Mouse (Mus musculus): ENCODE results near the gene Slc43a3.
"Not testable (repeated sequence)": the region's sequence is repeated elsewhere in the genome, so short reads cannot be mapped to it uniquely, and the experiment has no call there.

Slc43a3 gene

DNA sequence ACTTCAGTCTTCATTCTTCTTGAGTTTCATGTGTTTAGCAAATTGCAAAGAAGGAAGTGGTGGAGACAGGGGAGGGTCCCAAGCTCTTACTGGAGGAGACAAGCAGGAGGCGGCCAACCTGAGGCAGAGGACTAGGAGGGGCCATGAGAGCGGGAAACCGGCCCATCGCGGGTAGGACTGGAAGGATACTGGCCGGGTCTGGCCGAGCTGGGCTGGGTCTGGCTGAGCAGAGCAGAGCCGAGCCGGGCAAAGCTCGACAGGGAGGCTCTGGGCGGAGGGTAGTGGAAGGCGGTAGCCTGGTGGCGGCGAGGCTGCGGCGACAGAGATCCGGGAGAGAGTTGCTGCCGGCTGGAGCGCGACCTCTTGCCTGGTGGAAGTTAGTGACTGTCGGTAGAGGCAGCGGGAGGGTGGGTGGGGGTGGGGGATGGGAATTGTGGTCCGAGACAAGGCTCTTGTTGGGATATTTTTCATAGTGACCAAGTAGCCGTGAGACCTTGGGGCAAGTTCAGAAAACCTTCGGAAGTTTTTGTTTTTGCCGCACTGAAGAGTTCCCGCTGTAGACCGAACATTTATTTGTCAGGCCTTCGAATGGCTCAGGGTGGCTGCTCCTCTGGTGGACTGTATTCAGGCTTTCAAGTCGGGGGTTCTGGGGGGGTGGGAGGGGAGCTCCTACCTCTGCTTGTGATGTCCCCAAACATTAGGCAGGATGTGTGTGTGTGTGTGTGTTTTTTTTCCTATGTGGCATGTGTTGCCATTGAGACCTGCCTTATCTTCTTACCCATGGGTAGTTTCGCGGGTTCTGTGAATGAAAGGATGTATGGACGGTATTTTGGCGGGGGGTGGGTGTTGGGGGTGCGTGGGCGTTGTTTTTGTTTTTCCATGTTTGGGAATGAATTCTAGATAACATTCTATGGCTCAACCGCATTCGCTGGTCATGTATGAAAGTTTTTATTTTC lies at the start of gene Slc43a3:
Gene Slc43a3 (plus strand): TSS at position 106 of the 956 bp plus-strand sequence.
- DNase-seq (ENCODE audit: low spot score) = peak; percentile 77

DNA sequence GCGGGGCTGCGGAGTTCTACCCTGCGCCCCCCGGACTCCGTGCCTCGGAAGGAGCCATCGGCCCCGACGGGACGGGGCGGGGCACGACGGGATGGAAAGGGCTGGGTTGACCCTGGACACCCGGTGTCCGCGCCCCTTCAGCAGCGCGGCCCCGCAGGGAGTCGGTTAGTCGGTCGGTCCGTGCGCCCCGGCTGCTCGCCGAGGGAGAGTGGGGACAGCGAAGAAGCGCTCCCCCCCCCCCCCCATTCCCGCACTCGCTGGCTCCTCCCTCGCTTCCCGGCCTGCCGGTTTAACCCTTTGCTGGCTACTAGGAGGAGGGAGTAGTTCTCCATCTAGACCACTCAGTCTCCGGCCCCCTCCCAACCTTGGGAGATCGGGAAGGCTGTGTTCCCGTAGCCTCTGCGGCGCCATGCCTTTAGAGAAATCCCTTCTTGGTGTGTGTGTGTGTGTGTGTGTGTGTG lies 49.5 kb upstream of the Slc43a3 start:
- peak; percentile 22 for DNase-seq (ENCODE audit: low spot score)

DNA sequence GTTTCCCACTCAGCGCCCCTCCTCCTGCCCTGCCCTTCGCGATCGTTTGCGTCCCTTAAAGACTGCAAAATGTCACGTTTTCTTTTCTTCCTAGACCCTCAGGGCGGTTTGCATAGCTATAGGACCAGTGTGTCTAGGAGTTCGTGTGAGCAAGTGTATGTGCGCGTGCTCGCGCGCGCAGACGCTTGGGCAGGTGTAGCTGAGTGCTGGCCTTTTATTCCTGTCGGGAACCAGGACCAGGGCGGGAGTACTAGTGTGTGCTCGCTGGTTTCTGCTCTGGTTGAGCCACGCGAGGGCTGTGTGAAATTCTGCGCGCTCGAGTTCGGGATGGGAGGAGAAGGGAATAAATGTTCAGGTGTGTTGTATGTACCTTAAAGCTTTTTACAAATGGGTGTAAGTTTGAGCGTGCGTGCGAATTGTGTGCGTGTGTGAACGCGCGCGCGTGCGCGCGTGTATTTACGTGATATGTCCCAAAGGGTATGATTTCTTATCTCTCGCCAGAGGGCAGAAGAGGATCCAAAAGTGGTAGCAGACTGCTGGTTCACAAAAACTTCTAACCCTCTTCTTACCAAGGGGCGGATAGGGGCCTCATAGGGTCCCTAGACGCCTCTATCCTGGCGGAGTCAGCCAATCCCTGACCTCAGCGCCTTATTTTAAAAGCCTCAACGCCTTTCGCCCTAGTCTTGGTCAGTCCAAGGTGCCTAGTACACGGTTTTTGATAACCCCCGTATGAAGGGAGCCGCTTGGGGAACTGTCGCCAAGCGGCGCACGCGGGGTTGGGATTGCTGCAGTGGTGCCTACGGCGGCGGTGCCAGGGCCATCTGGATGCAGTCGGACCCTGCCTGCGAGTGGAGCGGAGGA lies 48.7 kb upstream of the Slc43a3 start:
- DNase-seq (ENCODE audit: low spot score) = no peak

DNA sequence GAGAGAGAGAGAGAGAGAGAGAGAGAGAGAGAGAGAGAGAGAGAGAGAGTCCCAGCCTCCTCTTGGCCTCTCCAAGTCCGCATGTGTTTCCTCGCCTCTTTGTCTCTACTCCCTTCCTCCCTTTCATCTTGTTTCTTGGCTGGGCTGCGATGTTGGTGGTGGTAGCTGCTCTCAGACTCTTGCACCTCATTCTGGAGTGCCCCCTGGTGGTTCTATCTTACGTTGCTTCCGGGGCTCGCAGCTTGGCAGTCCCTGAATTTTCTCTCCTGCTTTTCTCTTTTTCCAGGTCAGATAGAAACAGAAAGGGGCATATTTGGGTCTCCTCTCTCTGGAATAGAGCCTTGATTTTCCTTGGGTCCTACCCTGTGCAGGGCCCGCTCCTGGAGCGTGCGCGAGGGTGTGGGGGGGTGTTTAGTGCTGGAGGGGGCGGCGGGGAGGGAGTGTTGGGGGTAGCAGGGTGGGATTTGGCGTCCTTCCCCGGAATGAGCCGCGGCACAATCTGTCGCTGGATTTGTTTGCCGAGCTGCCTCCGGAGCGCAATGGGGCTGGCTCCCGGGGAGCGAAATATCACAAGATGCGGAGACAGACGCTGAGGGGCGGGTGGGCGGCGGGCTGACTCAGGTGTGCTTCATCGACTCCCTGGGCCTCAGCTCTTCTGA lies 47.6 kb upstream of the Slc43a3 start:
- DNase-seq (ENCODE audit: low spot score) = peak; percentile 72

DNA sequence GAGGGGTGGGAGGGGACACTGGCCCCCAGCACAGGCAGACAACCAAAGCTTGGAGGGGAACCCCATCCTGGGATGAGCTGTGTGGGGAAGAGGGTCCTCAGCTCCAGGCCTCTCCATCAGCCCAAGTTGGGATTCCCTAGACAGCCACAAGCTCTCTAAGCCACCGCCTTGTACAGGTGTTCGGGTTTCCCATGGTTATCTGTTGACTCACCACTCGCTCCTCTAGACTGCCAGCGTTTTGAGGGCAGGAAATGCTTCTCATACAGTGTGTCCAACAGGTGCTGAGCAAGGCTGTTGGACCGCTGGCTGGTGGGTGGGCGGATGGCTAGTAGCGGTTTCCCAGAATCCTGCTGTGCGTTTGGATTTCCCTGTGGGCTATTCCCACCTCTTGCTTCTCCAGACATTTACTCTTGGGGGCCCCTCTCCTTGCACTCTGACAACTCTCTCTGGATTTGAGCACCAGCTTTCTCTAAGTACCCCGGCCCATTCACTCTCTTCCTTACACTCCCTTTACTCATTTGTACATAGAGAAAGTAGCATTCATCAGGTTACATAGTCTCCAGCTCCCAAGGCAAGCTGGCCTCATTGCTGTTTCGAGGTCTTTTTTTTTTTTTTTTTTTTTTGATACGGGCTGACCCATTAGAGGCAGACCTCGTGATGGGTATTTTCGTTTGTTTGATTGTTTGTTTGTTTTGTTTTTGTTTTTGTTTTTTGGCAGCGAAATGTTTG lies 46.9 kb upstream of the Slc43a3 start:
- no peak for DNase-seq (ENCODE audit: low spot score)

DNA sequence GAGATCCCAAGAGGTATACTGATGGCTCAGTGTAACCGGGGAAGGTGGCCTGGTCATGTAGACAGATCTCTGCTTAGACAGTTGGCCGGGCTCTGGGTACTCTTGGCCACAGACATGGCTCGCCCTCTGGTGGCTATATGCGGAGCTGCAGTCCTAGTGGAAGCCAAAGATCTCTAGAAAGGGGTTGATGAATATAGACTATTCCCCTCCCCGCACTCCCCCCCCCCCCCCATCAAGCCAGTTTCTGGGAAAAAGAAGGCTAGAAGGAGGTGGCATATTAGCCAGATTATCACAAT lies 46.4 kb upstream of the Slc43a3 start:
- DNase-seq (ENCODE audit: low spot score) = peak; percentile 67

GRCm38 (mm10) chr2:84893359-84893758 lies 43.0 kb upstream of the Slc43a3 start:
- no peak for DNase-seq (ENCODE audit: low spot score)

DNA sequence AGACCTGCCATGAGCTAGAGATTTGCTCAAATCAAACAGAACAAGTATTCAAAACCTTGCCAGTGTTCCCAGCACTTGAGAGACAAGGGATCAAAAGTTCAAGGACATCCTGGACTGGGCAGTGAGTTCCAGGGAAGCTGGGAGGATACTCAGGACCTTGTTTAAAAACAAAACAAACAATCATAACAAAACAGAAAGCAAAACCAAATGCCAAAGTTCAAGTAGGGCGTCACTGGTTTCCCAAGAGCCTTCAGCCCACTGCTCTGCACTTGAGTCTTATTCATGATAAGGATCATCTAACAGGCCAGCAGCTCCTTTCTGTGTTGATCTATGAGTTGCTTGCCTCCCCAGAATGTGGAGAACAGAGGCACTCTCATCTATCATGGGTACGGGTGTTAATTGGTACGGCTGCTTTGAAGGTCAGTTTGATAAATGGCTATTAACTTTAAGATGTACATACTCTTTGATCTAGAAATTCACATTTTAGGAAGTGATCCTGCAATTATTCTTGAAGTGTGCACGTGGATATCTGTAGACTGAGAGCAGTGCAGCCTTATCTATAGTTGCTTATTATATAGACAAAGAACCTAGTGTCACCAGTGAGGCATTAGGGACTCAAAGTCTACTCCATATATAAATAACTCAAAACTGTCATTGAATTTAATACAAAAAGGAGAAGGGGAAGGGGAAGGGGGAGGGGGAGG lies 40.7 kb upstream of the Slc43a3 start:
- DNase-seq (ENCODE audit: low spot score) = no peak

DNA sequence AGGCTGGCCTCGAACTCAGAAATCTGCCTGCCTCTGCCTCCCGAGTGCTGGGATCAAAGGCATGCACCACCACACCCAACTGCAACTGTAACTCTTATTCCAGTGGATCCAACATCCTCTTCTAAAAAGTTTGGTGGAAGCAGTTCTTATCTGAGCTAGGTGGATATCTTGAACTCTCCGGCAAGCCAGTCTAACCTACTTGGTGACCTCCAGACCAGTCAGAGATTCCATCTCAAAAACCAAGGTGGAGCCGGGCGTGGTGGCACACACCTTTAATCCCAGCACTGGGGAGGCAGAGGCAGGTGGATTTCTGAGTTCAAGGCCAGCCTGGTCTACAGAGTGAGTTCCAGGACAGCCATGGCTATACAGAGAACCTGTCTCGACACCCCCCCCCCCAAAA lies 39.7 kb upstream of the Slc43a3 start:
- DNase-seq (ENCODE audit: low spot score) = not testable (repeated sequence)

DNA sequence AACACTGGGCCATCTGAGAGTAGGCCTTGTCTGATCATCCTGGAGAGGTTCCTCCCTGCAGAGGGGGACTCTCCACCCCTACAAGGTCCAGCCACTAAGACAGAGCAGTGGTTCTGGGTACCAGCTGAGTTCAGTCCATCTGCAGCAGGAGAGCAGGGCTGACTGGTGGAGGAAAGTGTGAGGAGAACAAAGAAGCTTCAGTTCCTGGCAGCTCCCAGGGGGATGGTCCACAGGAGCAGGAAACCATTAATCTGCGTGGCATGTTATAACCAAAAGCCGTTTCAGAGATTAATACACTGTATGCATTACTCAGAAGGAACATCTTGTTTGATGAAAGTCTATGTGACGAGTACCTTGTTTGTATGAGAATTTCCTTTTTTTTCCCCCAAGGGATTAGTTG lies 23.7 kb upstream of the Slc43a3 start:
- no peak for DNase-seq (ENCODE audit: low spot score)

DNA sequence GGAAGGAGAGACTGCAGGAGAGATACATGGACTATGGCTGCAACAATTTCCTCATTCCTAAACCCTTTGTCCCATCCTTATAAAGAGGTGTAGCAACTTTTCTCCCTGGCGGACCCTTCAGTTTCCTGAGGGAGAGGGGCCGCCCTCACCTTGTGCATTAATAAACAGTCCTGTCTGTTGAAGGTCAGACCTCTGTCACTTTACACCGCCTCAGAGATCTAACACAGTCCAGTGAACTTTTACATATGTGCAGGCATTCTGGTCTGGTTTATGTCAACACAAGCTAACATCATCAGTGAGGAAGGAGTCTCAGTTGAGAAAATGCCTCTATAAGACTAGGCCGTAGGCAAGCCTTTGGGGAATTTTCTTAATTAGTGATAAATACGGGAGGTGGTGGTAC lies 22.5 kb upstream of the Slc43a3 start:
- no peak for DNase-seq (ENCODE audit: low spot score)

GRCm38 (mm10) chr2:84915330-84915729 lies 21.0 kb upstream of the Slc43a3 start:
- no peak for DNase-seq (ENCODE audit: low spot score)

DNA sequence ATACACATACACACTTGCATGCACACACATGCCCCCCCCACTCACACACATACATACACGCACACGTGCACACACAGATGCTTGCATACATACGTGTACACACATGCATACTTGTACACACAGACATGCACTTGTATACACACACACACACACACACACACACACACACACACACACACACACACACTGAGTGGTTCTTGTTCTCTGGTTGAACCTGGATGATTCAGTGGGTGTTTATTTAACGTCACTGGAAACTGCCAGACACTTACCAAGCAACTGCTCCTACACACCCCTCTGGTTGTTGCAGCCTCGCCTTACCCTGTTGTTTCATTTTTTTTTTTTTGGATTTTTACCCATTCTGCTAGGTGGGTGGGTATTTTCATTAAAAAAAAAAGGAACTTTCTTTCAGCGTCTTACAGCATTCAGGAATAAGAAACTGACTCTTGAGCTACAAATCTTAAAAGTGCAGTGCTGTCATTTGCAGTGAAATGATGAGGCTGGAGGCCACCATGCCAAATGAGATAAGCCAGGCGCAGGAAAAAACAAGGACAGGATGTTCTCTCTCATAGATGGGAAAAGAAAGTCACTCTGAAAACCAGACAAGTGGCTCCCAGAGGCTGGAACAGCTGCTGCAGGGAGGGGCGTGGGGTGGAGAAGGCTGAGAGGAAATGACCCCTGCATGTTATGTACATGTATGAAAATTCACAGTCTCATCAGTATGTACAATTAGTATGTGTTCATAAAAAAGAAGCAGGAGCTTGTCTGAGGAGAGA lies 19.6 kb upstream of the Slc43a3 start:
- DNase-seq (ENCODE audit: low spot score) = no peak

DNA sequence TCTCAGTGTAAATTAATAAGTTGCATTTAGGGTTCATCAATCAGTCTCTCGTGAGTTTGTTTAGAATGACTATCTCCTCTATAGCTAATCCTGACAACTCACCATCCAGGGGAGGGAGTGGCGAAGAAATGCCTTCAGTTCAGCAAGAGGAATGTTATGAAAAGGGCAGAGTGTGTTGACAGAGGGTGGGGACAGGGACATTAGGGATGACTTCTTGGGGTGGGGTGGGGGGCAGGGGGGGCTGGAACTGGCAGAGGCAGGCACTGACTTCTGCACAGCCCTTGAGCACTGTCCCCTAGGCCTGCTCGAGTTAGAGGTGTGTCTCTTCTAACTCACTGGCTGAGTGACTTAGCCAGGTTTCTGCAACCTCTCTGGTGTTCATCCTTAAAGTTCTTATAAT lies 18.2 kb upstream of the Slc43a3 start:
- DNase-seq (ENCODE audit: low spot score) = no peak

- DNase-seq (ENCODE audit: low spot score) = no peak
These were observed 16.7 kb upstream of the Slc43a3 start for GRCm38 (mm10) chr2:84919601-84920108.

- no peak for DNase-seq (ENCODE audit: low spot score)
These were observed 6.2 kb upstream of the Slc43a3 start for GRCm38 (mm10) chr2:84930186-84930585.

DNA sequence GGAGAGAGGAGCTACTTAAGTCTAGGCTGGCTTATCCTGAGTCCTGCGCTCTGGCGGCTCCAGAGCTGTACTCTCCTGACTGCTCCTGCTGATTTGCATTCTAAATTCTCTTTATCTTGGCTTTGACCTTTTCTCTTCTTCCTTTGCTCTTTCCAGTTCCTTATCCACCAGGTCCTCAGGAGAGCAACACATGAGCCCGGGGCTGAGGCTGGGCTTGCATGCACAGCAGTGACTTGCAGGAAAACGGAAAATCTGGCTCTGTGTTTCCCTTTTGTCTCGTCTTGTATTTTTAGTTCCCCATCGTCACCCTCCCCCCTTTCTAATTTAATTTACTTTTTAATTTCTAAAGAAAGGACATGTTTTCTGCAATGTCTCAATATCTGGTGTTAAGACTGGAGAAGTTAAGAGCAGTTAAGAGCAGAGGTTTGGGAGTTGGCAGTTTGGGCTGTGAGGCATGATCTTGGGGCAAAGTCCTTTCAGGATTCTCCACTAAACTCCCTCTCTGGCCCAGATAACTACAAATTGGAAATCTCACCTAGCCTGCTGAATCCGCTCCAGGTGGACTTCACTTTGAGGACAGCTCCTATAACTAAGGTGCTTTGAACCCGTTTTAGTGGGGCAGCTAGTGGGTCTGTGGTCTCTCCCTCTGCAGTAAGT lies 2.3 kb upstream of the Slc43a3 start:
- no peak for DNase-seq (ENCODE audit: low spot score)

- no peak for DNase-seq (ENCODE audit: low spot score)
These were observed 1.8 kb upstream of the Slc43a3 start for GRCm38 (mm10) chr2:84934649-84935007.

GRCm38 (mm10) chr2:84935065-84935464 lies 1.3 kb upstream of the Slc43a3 start:
- no peak for DNase-seq (ENCODE audit: low spot score)
